Mouse (Mus musculus) liver, embryonic 15.5 days (tissue): ENCODE data around the gene Card10. TPM values are rescaled to one million over a fixed set of nuclear protein-coding genes. Genes with fewer than 3 reads are reported as not detected.
A peak's percentile ranks its signal among the peaks of the same experiment; 100 is the strongest.

ENCODE experiments used
- ATAC-seq: fragments of 200-750 bp; cut with Nextera tagmentation; 2 replicates; pipeline ENCODE4 v1.8.0; 2017; ENCODE audit warnings: moderate number of reproducible peaks, mild to moderate bottlenecking, moderate library complexity; ENCODE audit not compliant: insufficient read depth
- H3K27ac ChIP-seq: fragments of 300-500 bp; sonication (generic); replicated peaks from 2 replicates; pipeline ENCODE4 v1.5.1; 2015; ENCODE audit warnings: mild to moderate bottlenecking, inconsistent platforms
- H3K27me3 ChIP-seq: fragments of 300-500 bp; sonication (generic); 2 replicates; pipeline ENCODE4 v1.6.1; 2015; ENCODE audit warnings: mild to moderate bottlenecking, inconsistent platforms
- H3K36me3 ChIP-seq: fragments of 300-500 bp; sonication (generic); replicated peaks from 2 replicates; pipeline ENCODE4 v1.6.1; 2015; ENCODE audit warnings: moderate library complexity, mild to moderate bottlenecking, inconsistent platforms
- H3K4me1 ChIP-seq: fragments of 300-500 bp; sonication (generic); replicated peaks from 2 replicates; pipeline ENCODE4 v1.6.1; 2015; ENCODE audit warnings: inconsistent platforms
- H3K4me2 ChIP-seq: fragments of 300-500 bp; sonication (generic); 2 replicates; pipeline ENCODE4 v1.6.1; 2015; ENCODE audit warnings: moderate library complexity, mild to moderate bottlenecking, inconsistent platforms
- H3K4me3 ChIP-seq: fragments of 300-500 bp; sonication (generic); replicated peaks from 2 replicates; pipeline ENCODE4 v1.5.1; 2015; ENCODE audit warnings: mild to moderate bottlenecking, inconsistent platforms
- H3K9ac ChIP-seq: fragments of 300-500 bp; sonication (generic); 2 replicates; pipeline ENCODE4 v1.6.1; 2015; ENCODE audit warnings: moderate library complexity, mild to moderate bottlenecking, inconsistent platforms
- H3K9me3 ChIP-seq: fragments of 300-500 bp; sonication (generic); replicated peaks from 2 replicates; pipeline ENCODE4 v1.6.1; 2016; ENCODE audit warnings: inconsistent platforms
- WGBS: fragments of 180-500 bp; shearing (Covaris S2); methylation state at CpG from one replicate; pipeline ENCODE4 v1.1.7; 2015; ENCODE audit warnings: mixed read lengths; ENCODE audit not compliant: insufficient replicate concordance; 5-methylcytosine and 5-hydroxymethylcytosine counted together
- polyA plus RNA-seq: library from polyadenylated mRNA; unstranded; fragments of >200 nt; fragmentation: Nextera tagmentation; extraction: Ambion mirVana; gene quantifications from 2 replicates; pipeline ENCODE4 v1.2.1, GENCODE M21; 2015

Gene Card10
- polyA plus RNA-seq, 1 experiment from 2014 or later = 1.8 TPM

DNA sequence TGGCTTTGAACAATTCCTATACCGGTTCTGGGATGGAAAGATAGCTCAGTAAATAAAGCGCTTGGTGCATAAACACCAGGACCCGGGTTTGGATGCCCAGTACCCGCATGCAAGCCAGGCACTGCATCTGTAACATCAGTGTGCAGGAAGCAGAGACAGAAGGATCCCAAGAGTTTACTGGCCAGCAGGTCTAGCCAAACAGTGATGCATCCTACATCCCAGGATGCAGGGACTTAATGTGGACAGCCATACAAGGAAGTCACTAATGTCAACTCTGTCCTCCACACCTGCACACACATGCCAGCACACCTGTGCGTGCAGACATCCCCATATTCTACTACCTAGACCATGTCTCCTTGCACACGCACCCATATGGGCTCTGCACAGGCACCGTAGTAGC lies 17.6 kb downstream of the Card10 start:
- no peak overlapping the region for H3K9ac ChIP-seq
- no peak overlapping the region for H3K27ac ChIP-seq
- 71% methylated on average over 7 of the region's 7 CpGs for WGBS
- no peak overlapping the region for H3K4me2 ChIP-seq
- H3K4me3 ChIP-seq = no peak overlapping the region
- peaks cover 5% of the 10 kb centered on the region for H3K4me1 ChIP-seq
- H3K9me3 ChIP-seq = no peaks in the 10 kb centered on the region
- no peaks in the 10 kb centered on the region for H3K27me3 ChIP-seq
- H3K36me3 ChIP-seq = no peaks in the 10 kb centered on the region
- ATAC-seq = no peak

DNA sequence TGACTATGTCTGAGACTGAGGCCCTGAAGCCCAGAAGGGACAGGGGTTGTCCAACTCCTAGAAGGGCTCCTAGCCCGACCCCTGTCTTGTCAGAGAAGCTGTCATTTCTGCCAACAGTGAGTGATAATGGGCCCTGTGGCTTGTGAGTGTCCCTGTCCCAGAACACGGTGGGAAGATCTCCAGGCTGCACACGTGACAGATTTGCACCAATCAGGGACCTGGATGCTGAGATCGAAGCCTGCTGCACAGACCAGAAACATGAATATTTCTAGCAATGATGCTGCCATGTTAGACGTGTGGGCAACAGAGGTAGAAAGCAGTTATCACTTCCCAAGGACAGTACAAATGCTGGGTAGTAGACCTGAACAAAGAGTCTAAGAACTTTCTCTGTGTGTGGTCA lies 18.3 kb downstream of the Card10 start:
- no peak overlapping the region for H3K4me3 ChIP-seq
- no peak for ATAC-seq
- H3K4me1 ChIP-seq = peaks cover 5% of the 10 kb centered on the region
- H3K27ac ChIP-seq = no peak overlapping the region
- no peak overlapping the region for H3K4me2 ChIP-seq
- H3K36me3 ChIP-seq = 0 out of 2 replicates have a peak, but pooled peaks cover 4% of the 10 kb centered on the region
- H3K27me3 ChIP-seq = no peaks in the 10 kb centered on the region
- no peak overlapping the region for H3K9ac ChIP-seq
- H3K9me3 ChIP-seq = no peaks in the 10 kb centered on the region
- WGBS = 46% methylated on average over 5 of the region's 5 CpGs

DNA sequence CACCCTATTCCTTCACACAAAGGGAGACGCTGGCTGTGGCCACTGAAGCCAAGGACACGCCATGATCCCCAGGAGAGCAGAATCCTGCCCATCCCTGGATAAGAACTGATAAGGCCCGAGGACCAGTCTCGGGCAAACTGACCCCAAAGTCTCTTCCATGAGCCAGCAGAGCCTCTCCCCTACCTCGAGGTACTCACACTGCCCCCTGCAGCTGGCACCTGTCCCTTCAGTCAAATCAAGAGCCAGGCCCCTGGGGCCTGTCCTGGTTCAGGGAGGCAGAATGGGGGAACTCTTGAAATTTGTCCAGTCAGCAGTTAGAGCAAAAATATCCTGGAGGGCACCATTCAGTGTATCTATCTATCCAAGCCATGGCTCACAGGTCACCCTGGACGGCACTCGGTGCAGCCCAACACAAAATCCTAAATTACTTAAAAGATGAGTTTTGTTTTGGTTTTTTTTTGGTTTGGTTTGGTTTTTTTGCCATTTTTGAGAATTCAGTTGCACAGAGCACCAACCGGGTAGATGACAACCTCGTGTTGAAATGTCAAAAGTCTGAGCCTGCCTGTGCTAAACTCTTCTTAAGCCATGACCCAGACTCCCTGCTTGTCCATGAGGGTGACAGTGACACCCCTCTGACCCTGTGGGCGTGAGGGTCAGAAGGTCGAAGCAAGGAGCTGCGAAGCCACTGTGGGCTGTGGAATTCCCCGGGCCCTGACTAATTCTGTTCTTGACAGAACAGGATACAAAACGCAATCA lies 20.3 kb downstream of the Card10 start:
- Histone ChIP-seq H3K27me3 (no peaks in the 10 kb centered on the region), H3K4me1 (peaks cover 14% of the 10 kb centered on the region)
- WGBS = 56% methylated on average over 14 of the region's 14 CpGs

DNA sequence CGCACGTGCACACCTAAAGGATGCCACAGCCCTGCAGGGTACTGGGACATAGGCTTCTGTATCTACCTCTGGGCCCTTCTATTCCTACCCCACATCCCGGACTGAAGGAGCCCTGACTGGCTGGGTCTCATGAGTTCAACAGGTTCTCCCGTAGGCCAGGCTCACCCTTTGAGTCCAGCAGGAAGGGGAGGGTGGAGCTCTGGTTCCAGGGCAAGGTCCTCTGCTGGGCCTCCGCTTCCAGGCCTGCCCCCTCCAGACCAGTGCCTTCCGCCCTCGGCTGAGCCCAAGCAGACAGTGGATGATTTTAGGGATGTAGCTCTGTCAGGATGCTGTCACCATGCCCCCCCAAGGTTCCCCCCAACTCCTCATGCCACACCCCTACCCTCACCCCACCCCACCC lies 21.9 kb downstream of the Card10 start:
- Histone ChIP-seq H3K36me3 (peaks cover 12% of the 10 kb centered on the region), H3K9ac (no peak overlapping the region), H3K4me1 (peaks cover 11% of the 10 kb centered on the region), H3K27ac (no peak overlapping the region), H3K4me2 (no peak overlapping the region), H3K27me3 (no peaks in the 10 kb centered on the region), H3K9me3 (no peaks in the 10 kb centered on the region), H3K4me3 (no peak overlapping the region)
- 71% methylated on average over 7 of the region's 7 CpGs for WGBS
- peak; percentile 21; the same call in 1 of the 2 replicates for ATAC-seq

More for the DNA sequence above, 20.3 kb downstream of the Card10 start:
- Histone ChIP-seq H3K9ac (no peak overlapping the region), H3K27ac (no peak overlapping the region), H3K36me3 (0 out of 2 replicates have a peak, but pooled peaks cover 4% of the 10 kb centered on the region), H3K4me3 (no peak overlapping the region), H3K9me3 (no peaks in the 10 kb centered on the region), H3K4me2 (no peak overlapping the region)
- ATAC-seq = no peak

DNA sequence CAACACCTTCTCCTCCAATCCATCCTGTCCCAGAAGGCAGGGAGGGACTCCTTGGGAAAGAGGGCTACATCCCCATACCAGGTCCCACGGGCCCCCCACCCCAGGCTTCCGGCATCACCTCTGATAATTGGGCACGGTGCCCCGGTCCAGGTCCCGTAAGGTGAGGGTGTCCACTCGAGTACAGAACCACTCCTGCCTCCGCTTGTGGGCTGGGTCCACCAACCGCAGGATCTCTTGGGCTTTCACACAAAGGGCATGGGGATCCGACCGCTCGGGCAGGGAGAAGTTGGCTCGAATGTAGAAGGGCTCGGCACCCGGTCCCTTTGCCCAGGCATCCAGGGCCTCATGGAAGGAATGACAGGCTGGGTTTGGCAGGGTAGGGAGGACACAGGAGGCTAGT lies 22.5 kb downstream of the Card10 start:
- H3K4me2 ChIP-seq = no peak overlapping the region
- peaks cover 15% of the 10 kb centered on the region for H3K36me3 ChIP-seq
- no peak overlapping the region for H3K4me3 ChIP-seq
- no peak overlapping the region for H3K9ac ChIP-seq
- H3K27me3 ChIP-seq = no peaks in the 10 kb centered on the region
- 83% methylated on average over 14 of the region's 14 CpGs for WGBS
- H3K4me1 ChIP-seq = peaks cover 9% of the 10 kb centered on the region
- no peaks in the 10 kb centered on the region for H3K9me3 ChIP-seq
- no peak overlapping the region for H3K27ac ChIP-seq
- ATAC-seq = no peak

DNA sequence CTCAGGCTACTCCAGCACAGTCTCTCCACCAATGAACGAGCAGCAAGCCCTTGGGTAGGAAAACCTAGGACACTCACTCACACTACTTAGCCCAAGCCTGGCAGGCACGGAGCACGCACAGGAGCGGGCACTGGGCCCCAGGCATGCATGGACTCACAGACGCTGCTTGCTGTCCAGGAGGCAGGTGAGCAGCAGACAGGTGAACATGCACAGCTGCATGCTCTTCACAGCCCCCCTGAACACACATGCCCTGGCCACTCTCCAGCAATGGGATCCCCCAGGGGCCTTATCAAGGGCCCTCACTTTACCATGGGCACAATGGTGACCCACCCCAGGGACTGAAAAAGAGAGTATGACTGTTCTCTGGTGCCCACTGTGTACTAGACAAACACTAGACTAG lies 23.2 kb downstream of the Card10 start:
- Histone ChIP-seq H3K36me3 (peaks cover 18% of the 10 kb centered on the region), H3K4me1 (peaks cover 9% of the 10 kb centered on the region), H3K27me3 (no peaks in the 10 kb centered on the region), H3K4me3 (no peak overlapping the region), H3K27ac (no peak overlapping the region), H3K4me2 (no peak overlapping the region), H3K9me3 (no peaks in the 10 kb centered on the region), H3K9ac (no peak overlapping the region)
- ATAC-seq = no peak
- 87% methylated on average over 5 of the region's 5 CpGs for WGBS

DNA sequence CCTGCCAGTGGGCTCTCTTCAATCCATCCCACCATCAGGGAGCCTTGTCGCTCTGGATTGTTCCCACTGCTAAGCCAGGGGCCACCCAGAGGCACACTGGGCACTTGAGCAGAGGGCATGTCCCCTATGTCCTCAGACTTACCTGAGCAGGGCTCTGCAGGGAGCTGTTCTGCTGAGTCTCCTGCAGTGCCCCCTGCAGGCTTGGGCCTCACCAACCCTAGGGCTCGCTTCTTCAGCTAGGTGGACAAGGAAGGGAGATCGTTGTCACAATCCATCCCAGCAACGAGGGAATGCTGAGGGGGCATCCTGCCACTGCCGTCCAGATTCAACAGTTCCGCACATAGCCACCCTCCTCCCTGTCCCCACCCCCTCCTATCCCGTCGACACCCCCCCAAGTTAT lies 23.6 kb downstream of the Card10 start:
- Histone ChIP-seq H3K27ac (no peak overlapping the region), H3K4me1 (peaks cover 9% of the 10 kb centered on the region), H3K9ac (no peak overlapping the region), H3K27me3 (no peaks in the 10 kb centered on the region), H3K4me2 (no peak overlapping the region), H3K9me3 (no peaks in the 10 kb centered on the region), H3K4me3 (no peak overlapping the region), H3K36me3 (peaks cover 18% of the 10 kb centered on the region)
- 62% methylated on average over 8 of the region's 8 CpGs for WGBS
- no peak for ATAC-seq

DNA sequence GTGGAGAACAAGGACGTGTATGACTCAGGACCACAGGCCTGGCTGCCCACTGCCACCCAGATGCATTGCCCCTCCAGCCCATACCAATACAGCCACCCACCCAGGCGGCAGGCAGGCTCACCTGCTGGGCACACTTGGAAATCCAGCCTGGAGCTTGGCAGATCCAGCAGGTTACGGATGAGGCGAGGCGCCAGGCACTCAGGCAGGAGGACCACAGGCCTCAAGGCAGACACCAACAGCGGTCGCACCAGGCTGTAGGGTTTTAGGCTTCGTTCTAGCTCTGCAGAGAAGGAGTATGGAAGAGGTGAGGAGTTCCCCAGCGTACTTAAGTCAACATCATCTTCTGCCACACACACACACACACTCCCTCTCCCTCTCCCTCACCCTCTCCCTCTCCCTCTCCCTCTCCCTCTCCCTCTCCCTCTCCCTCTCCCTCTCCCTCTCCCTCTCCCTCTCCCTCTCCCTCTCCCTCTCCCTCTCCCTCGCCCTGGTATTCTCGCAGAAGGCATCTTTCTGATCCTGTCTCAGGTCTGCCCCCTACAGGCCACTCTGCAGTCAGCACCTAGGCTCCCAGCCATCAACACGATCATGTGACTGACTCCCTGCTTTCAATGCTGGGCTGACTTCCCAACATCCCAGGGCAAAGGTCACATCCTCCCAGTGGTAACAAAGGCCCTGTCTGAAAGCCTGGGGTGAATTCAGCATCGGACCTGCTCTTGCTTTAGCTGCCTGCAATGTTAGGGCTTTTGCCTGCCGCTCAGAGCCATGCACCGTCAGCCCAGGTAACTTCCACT lies 24.6 kb downstream of the Card10 start:
- ATAC-seq = peak; percentile 30; the same call in 1 of the 2 replicates
- H3K4me1 ChIP-seq = peaks cover 16% of the 10 kb centered on the region
- peaks cover 18% of the 10 kb centered on the region for H3K36me3 ChIP-seq
- H3K4me3 ChIP-seq = no peak overlapping the region
- H3K4me2 ChIP-seq = no peak overlapping the region
- 50% methylated on average over 14 of the region's 15 CpGs for WGBS
- H3K27me3 ChIP-seq = no peaks in the 10 kb centered on the region
- no peaks in the 10 kb centered on the region for H3K9me3 ChIP-seq
- no peak overlapping the region for H3K9ac ChIP-seq
- H3K27ac ChIP-seq = no peak overlapping the region

DNA sequence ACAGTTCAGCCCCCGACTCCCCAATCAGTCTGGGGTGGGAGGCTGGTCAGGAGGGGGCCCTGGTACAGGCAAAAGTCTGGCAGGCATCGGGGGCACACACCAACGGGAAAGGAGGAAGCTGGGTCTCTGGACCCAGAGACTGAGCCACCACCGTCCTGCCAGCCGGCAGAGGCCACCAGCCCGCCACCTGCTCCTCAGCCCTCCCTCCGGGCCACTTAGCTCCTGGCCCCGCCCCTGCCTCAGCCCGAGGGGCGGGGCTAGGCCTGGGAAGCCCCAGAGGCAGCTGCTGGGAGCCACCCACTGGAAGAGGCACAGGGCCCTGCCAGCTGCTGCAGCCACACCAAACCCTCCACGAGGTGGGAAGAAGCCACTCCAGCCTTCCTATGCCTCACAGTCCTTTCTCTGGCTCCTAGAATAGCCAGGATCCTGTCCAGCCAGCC lies 29.5 kb downstream of the Card10 start, which contains the start of gene Mfng:
TSS of gene Mfng (minus strand) at position 186 of the 440 bp plus-strand sequence.
- peak within 1 kb of the TSS; percentile 38 for H3K27ac ChIP-seq
- H3K9me3 ChIP-seq = no peaks in the 10 kb centered on the region
- peak within 1 kb of the TSS; percentile 71 for H3K4me2 ChIP-seq
- H3K36me3 ChIP-seq = peaks cover 14% of the 10 kb centered on the region
- peak within 1 kb of the TSS; percentile 43; the same call in 1 of the 2 replicates for H3K9ac ChIP-seq
- peak; percentile 66 for ATAC-seq
- no peaks in the 10 kb centered on the region for H3K27me3 ChIP-seq
- WGBS = 4% methylated on average over 10 of the region's 11 CpGs
- H3K4me1 ChIP-seq = peaks cover 22% of the 10 kb centered on the region
- H3K4me3 ChIP-seq = peak within 1 kb of the TSS; percentile 48

DNA sequence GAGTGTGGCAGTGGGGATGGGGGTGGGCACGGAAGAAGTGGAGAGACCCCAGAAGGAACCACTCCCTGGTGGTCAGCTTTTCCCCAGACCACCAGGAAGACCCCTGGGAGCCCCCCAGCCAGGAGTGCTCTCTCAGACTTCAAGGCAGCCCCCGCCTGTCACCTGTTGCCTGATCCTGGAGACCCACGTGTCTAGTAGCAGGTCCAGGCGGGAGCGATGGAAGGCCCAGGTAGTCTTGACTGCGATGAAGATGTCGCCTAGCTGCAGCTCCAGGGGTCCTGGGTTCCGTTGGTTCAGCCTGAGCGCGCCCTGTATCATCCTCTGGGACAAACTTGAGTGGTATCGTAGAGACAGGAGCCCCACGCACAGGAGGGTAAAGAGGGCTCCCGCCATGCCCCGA lies 30.0 kb downstream of the Card10 start:
- ATAC-seq = no peak
- 14% methylated on average over 14 of the region's 14 CpGs for WGBS
- Histone ChIP-seq H3K4me3 (peak overlapping the region; percentile 48), H3K27ac (no peak overlapping the region; the same call in none of the 2 replicates), H3K9ac (peak overlapping the region; percentile 43; the same call in 1 of the 2 replicates), H3K36me3 (peaks cover 19% of the 10 kb centered on the region), H3K4me1 (peaks cover 22% of the 10 kb centered on the region), H3K27me3 (no peaks in the 10 kb centered on the region), H3K9me3 (no peaks in the 10 kb centered on the region), H3K4me2 (peak overlapping the region; percentile 71)

DNA sequence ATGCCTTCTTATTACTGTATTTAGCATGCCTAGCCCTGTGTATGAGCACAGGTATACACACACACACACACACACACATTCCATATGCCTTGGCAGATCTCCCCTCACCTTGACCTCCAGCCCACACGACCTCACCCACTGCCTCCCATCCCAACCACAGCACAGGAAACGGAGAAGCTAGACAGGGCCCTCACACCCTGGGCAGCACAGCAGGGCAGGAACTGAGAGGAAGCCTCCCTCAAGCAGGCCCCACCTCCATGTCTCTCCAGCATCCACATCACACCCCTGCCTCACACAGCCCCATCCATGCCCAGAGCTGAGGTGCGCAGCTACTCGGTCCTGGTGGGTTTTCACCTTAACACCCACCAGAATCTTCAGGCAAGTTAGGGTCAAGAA lies 30.5 kb downstream of the Card10 start:
- Histone ChIP-seq H3K36me3 (peaks cover 20% of the 10 kb centered on the region), H3K9ac (no peak overlapping the region), H3K4me2 (peak overlapping the region; percentile 71), H3K4me1 (peaks cover 22% of the 10 kb centered on the region), H3K9me3 (no peaks in the 10 kb centered on the region), H3K27ac (peak overlapping the region; percentile 38), H3K27me3 (no peaks in the 10 kb centered on the region), H3K4me3 (peak overlapping the region; percentile 48)
- 10% methylated on average over 4 of the region's 4 CpGs for WGBS
- ATAC-seq = peak; percentile 39; the same call in 1 of the 2 replicates
